28 mouse cellular contexts compared by ENCODE assay signal in genomic region chr10:57690161-57690560, GRCm38 (mm10). TPM values are rescaled to one million over a fixed set of nuclear protein-coding genes. Genes with fewer than 3 reads are reported as not detected.
DNase-seq lines count a peak whose midpoint lies in the region; ATAC-seq and TF ChIP-seq lines count a peak whose summit lies in the region.
"Had no signal": no experiment of that assay in that cellular context is flagged by ENCODE, and none has a peak within 500 bp of the region (broad histone marks: within the 10 kb centered on the region; RNA-seq: fewer than 3 reads in every experiment).

No protein-coding gene starts in this region.

- H3K4me3 ChIP-seq in bone marrow macrophage, adult 2 months (ENCODE audit: insufficient read depth, low read length), result peak overlapping the region; percentile 28
- peak overlapping the region; percentile 4; the same call in 1 of the 2 replicates for H3K4me3 ChIP-seq in macrophage (ENCODE audit: inconsistent target)
- H3K4me3 ChIP-seq: erythroblast, embryonic 14.5 days; kidney, embryonic 15.5 days; midbrain, embryonic 10.5 days; midbrain, embryonic 15.5 days; neural tube, embryonic 12.5 days; stomach, embryonic 15.5 days had no signal

- TF ChIP-seq CTCF in bone marrow macrophage, adult 2 months (IDR thresholded peaks at IDR 0.05; ENCODE audit: low read depth, low read length), result no peak

- H3K36me3 ChIP-seq in macrophage (ENCODE audit: inconsistent target), result no peaks in the 10 kb centered on the region
- H3K36me3 ChIP-seq in splenic B cell, adult 2 months (ENCODE audit: control insufficient read depth, insufficient read depth, low read length, poor library complexity, severe bottlenecking), result no peaks in the 10 kb centered on the region; the same call in 1 of the 2 replicates
- H3K36me3 ChIP-seq: kidney, embryonic 15.5 days; midbrain, embryonic 10.5 days; midbrain, embryonic 15.5 days; neural tube, embryonic 12.5 days; stomach, embryonic 15.5 days had no signal

- peak; percentile 72 for ATAC-seq in frontal cortex, adult (ENCODE audit: low TSS enrichment)
- ATAC-seq: forebrain, embryonic 16.5 days; midbrain, embryonic 15.5 days had no signal

- TF ChIP-seq POLR2A in bone marrow macrophage, adult 2 months (IDR thresholded peaks at IDR 0.05; ENCODE audit: borderline replicate concordance, low read depth, low read length), result no peak

- no peak for DNase-seq in frontal cortex, postnatal 14 days (ENCODE audit: low spot score in 2 of 2)
- peak; percentile 25 for DNase-seq in splenic B cell, adult 2 months (ENCODE audit: low read depth, low spot score)
- DNase-seq in ovary, postnatal 10 days (ENCODE audit: low spot score), result no peak
- DNase-seq in spleen, adult 12 weeks (ENCODE audit: low spot score), result no peak
- DNase-seq: adrenal gland, adult 8-10 months; cerebellum, adult 11 months; cerebellum, adult 9-10 months; gastrocnemius, postnatal 10 days; heart, adult 11 months; heart, postnatal 4 days; kidney, adult 11 months; kidney, postnatal 4 days; lung, postnatal 4 days; right cerebral cortex, postnatal 4 days; thymus, postnatal 14 days had no signal

- H3K27me3 ChIP-seq in splenic B cell, adult 2 months (ENCODE audit: control insufficient read depth, insufficient read depth, low read length, poor library complexity, severe bottlenecking), result no peaks in the 10 kb centered on the region
- H3K27me3 ChIP-seq: CH12.LX; kidney, embryonic 15.5 days; midbrain, embryonic 15.5 days; neural tube, embryonic 12.5 days; stomach, embryonic 15.5 days had no signal

- H3K4me1 ChIP-seq in bone marrow macrophage, adult 2 months (ENCODE audit: control insufficient read depth, insufficient read depth, low read length), result peaks cover 17% of the 10 kb centered on the region
- H3K4me1 ChIP-seq: kidney, embryonic 15.5 days; midbrain, embryonic 10.5 days; midbrain, embryonic 15.5 days; neural tube, embryonic 12.5 days; stomach, embryonic 15.5 days had no signal

- peak overlapping the region; percentile 94 for H3K27ac ChIP-seq in bone marrow macrophage, adult 2 months (ENCODE audit: insufficient read depth, low read depth, low read length)
- H3K27ac ChIP-seq in macrophage, result peak overlapping the region; percentile 84
- H3K27ac ChIP-seq: hindbrain, embryonic 14.5 days; kidney, embryonic 15.5 days; midbrain, embryonic 10.5 days; midbrain, embryonic 15.5 days; neural tube, embryonic 12.5 days; stomach, embryonic 15.5 days had no signal

- no peaks in the 10 kb centered on the region for H3K79me2 ChIP-seq in macrophage (ENCODE audit: inconsistent target)

- WGBS in macrophage (ENCODE audit: missing documents), result 0% methylated on average over 2 of the region's 2 CpGs

RNA-seq across cellular contexts. Expression of gene Pkib, which starts 58.4 kb away (rescaled TPM):
- 66.9 and 69.2 TPM in 2 replicates for polyA plus RNA-seq in bone marrow macrophage, adult 2 months (2012; ENCODE audit: insufficient read depth, insufficient read length, missing spikeins)
- total RNA-seq in macrophage (2018; cell fraction: chromatin; rRNA removed), result 10 to 100 TPM in 11 of 26 experiments, 1 to 10 TPM in 14, under 1 TPM in 1; 0.80 to 44.6 (median 8.4) TPM
- total RNA-seq in macrophage (2018; cell fraction: cytosol; rRNA removed), result 10 to 100 TPM; 26.9 to 55.6 (median 43.4) TPM
- total RNA-seq in macrophage (2018; cell fraction: nucleus; rRNA removed), result 10 to 100 TPM in 21 of 26 experiments, 1 to 10 TPM in 5; 6.0 to 68.5 (median 17.9) TPM
- 38.3 to 44.2 TPM (median 42.5 TPM) in 3 replicates for polyA plus RNA-seq in macrophage (2018)
- total RNA-seq: gastrocnemius, postnatal 10 days had no signal
- polyA plus RNA-seq: C2C12; erythroblast, embryonic 14.5 days had no signal
